ENCODE assay signal across 35 mouse cellular contexts in the genomic region with DNA sequence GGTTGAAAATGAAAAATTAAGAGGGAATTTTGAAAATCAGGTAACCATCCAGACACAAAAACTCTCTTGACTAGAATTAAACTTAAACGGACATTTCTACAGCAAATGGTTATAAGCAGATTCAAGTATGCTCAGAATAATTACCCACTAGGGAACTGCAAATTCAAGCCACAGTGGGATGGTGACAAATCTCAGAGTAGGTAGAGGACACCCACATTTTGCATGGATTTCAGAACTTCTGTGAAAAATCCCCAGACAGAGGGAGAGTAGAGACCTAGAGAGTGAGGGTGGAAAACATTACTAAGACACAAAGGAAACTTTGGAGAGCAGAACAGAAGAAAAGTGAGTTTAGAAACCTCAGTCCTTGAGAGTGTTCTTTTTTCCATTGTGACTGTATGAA.
"Had no signal": no experiment of that assay in that cellular context is flagged by ENCODE, and none has a peak within 500 bp of the region (broad histone marks: within the 10 kb centered on the region; RNA-seq: fewer than 3 reads in every experiment).

No protein-coding gene starts in this region.

- H3K4me3 ChIP-seq: heart, embryonic 12.5 days; heart, embryonic 13.5 days; heart, embryonic 15.5 days; hindbrain, embryonic 10.5 days; hindbrain, embryonic 12.5 days; hindbrain, embryonic 13.5 days; hindbrain, embryonic 15.5 days; intestine, embryonic 15.5 days; kidney, embryonic 15.5 days; layer of hippocampus, adult 2 months; left cerebral cortex, adult 2 months had no signal

- H3K27me3 ChIP-seq: heart, embryonic 12.5 days; heart, embryonic 13.5 days; heart, embryonic 15.5 days; hindbrain, embryonic 12.5 days; hindbrain, embryonic 13.5 days; hindbrain, embryonic 15.5 days; intestine, embryonic 15.5 days; kidney, embryonic 15.5 days had no signal

- H3K4me1 ChIP-seq: heart, embryonic 12.5 days; heart, embryonic 13.5 days; heart, embryonic 15.5 days; hindbrain, embryonic 12.5 days; hindbrain, embryonic 13.5 days; hindbrain, embryonic 15.5 days; intestine, embryonic 15.5 days; kidney, embryonic 15.5 days had no signal

- H3K9ac ChIP-seq: heart, embryonic 12.5 days; heart, embryonic 13.5 days; heart, embryonic 15.5 days; hindbrain, embryonic 12.5 days; hindbrain, embryonic 13.5 days; hindbrain, embryonic 14.5 days; hindbrain, embryonic 15.5 days; intestine, embryonic 15.5 days; kidney, embryonic 15.5 days had no signal

- DNase-seq: heart, postnatal 10 days; heart, postnatal 14 days; heart, postnatal 36 days; heart, postnatal 4 days; kidney, adult 11 months; kidney, adult 18-20 months; kidney, adult 2 months; kidney, adult 8-10 months; kidney, adult 9 months; kidney, postnatal 10 days; kidney, postnatal 14 days; kidney, postnatal 25 days; kidney, postnatal 36 days; kidney, postnatal 4 days; layer of hippocampus, adult 9-11 months; layer of hippocampus, postnatal 36 days had no signal

- H3K27ac ChIP-seq: heart, embryonic 13.5 days; heart, embryonic 15.5 days; hindbrain, embryonic 10.5 days; hindbrain, embryonic 12.5 days; hindbrain, embryonic 13.5 days; hindbrain, embryonic 14.5 days; hindbrain, embryonic 15.5 days; hindbrain, postnatal 0 days; intestine, embryonic 15.5 days; kidney, embryonic 15.5 days; kidney, postnatal 0 days; layer of hippocampus, adult 2 months; left cerebral cortex, adult 2 months had no signal

- H3K9me3 ChIP-seq: heart, embryonic 15.5 days; hindbrain, embryonic 10.5 days; hindbrain, embryonic 12.5 days; hindbrain, embryonic 13.5 days; hindbrain, embryonic 15.5 days; intestine, embryonic 15.5 days had no signal

- H3K4me2 ChIP-seq: heart, embryonic 11.5 days; heart, embryonic 12.5 days; heart, embryonic 13.5 days; heart, embryonic 15.5 days; hindbrain, embryonic 12.5 days; hindbrain, embryonic 13.5 days; hindbrain, embryonic 14.5 days; hindbrain, embryonic 15.5 days; intestine, embryonic 15.5 days; kidney, embryonic 15.5 days had no signal

- H3K36me3 ChIP-seq: heart, embryonic 12.5 days; heart, embryonic 13.5 days; heart, embryonic 15.5 days; hindbrain, embryonic 10.5 days; hindbrain, embryonic 12.5 days; hindbrain, embryonic 13.5 days; hindbrain, embryonic 15.5 days; intestine, embryonic 15.5 days; kidney, embryonic 15.5 days had no signal

- ATAC-seq: hindbrain, embryonic 16.5 days; hindbrain, postnatal 0 days; inflammation-experienced regulatory T-cells, adult 6 months; intestine, embryonic 15.5 days; intestine, embryonic 16.5 days; intestine, postnatal 0 days had no signal
